ENCODE assay signal across 22 mouse cellular contexts in the genomic region with DNA sequence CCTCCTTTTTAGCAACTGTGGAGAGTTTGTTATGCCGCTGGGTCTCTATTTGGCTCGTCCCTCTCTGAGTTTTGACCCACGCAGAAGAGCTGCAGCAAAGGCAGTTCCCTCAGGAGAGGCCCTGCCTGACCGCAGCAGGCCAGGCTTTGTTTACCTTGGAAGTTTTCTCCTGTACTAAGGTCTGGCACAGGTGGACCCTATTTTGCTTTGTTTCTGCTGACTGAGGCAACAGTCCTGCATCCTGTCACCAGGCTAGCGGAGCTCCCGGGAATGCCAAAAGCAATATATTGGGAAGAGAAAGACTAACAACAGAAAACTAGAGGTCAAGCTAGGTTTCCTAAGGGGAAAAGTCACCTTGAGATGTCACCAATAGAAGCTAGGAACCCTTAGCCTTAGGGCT. TPM values are rescaled to one million over a fixed set of nuclear protein-coding genes. Genes with fewer than 3 reads are reported as not detected.
A peak's percentile ranks its signal among the peaks of the same experiment; 100 is the strongest.
DNase-seq lines count a peak whose midpoint lies in the region; ATAC-seq and TF ChIP-seq lines count a peak whose summit lies in the region.
"Had no signal": no experiment of that assay in that cellular context is flagged by ENCODE, and none has a peak within 500 bp of the region (broad histone marks: within the 10 kb centered on the region; RNA-seq: fewer than 3 reads in every experiment).

No protein-coding gene starts in this region.

- no peak for TF ChIP-seq CTCF in kidney, adult 2 months (conservative IDR thresholded peaks at IDR 0.05; ENCODE audit: insufficient read depth, insufficient read length, low read depth, low read length)

- intact Hi-C loops in heart, postnatal 10 days (cut with DNase I): no loop called here

- DNase-seq in heart, adult 11 months: peak; percentile 98
- DNase-seq in kidney, adult 2 months: peak; percentile 14
- no peak for DNase-seq in kidney, adult 9 months
- peak; percentile 25 to 32 for DNase-seq in heart, postnatal 10 days
- DNase-seq in embryo, embryonic 11 days: no peak
- DNase-seq: adrenal gland, adult 8-10 months; adrenal gland, postnatal 36 days; B cell, adult 2 months; cerebellum, adult 2 months; cerebellum, postnatal 10 days; gastrocnemius, postnatal 10 days; kidney, adult 8-10 months had no signal

- H3K4me3 ChIP-seq in heart, embryonic 12.5 days: no peak overlapping the region
- no peak overlapping the region for H3K4me3 ChIP-seq in kidney, adult 2 months (ENCODE audit: insufficient read depth, low read depth, low read length)
- no peak overlapping the region for H3K4me3 ChIP-seq in heart, embryonic 14.5 days (ENCODE audit: control insufficient read depth in 1 of 2, insufficient read depth in 1 of 2, low read depth in 1 of 2, low read length in 2 of 2)
- H3K4me3 ChIP-seq: embryonic facial prominence, embryonic 12.5 days; forebrain, embryonic 15.5 days; heart, embryonic 13.5 days; hindbrain, embryonic 15.5 days had no signal

- H3K4me1 ChIP-seq in heart, embryonic 12.5 days (replicated peaks): peaks cover 4% of the 10 kb centered on the region; the same call in 1 of the 2 replicates
- no peaks in the 10 kb centered on the region for H3K4me1 ChIP-seq in kidney, adult 2 months (ENCODE audit: control insufficient read depth, insufficient read depth, low read length)
- H3K4me1 ChIP-seq in heart, embryonic 14.5 days (ENCODE audit: control insufficient read depth in 2 of 2, insufficient read depth in 2 of 2, low read length in 2 of 2): peaks cover 0 to 3% of the 10 kb centered on the region in 2 experiments; a peak in 1 of 4 replicates

- H3K36me3 ChIP-seq in heart, embryonic 12.5 days: no peaks in the 10 kb centered on the region
- no peaks in the 10 kb centered on the region for H3K36me3 ChIP-seq in kidney, adult 2 months (ENCODE audit: control insufficient read depth, insufficient read depth, low read length)
- H3K36me3 ChIP-seq in heart, embryonic 14.5 days (ENCODE audit: control insufficient read depth, insufficient read depth, low read length): no peaks in the 10 kb centered on the region
- H3K36me3 ChIP-seq: forebrain, embryonic 15.5 days; G1E; heart, embryonic 13.5 days; hindbrain, embryonic 15.5 days had no signal

- TF ChIP-seq POLR2A in kidney, adult 2 months (IDR thresholded peaks at IDR 0.05; ENCODE audit: low read depth, low read length): no peak

- ATAC-seq in heart, embryonic 12.5 days (ENCODE audit: insufficient number of reproducible peaks, low FRiP score): no peak
- ATAC-seq in heart, embryonic 14.5 days (ENCODE audit: insufficient number of reproducible peaks, insufficient read depth, low FRiP score, low read depth): peak; percentile 47
- ATAC-seq in monocyte, adult 5-6 weeks (replicated peaks; ENCODE audit: insufficient number of reproducible peaks, low FRiP score, low TSS enrichment, poor library complexity, severe bottlenecking): no peak
- ATAC-seq: CD4-positive, CD25-positive, alpha-beta regulatory T cell, adult 4 months; forebrain, embryonic 15.5 days; intestine, embryonic 16.5 days had no signal

- H3K27ac ChIP-seq in heart, embryonic 12.5 days (ENCODE audit: poor library complexity, severe bottlenecking): no peak overlapping the region
- H3K27ac ChIP-seq in kidney, adult 2 months (ENCODE audit: insufficient read depth, low read depth, low read length): no peak overlapping the region
- no peak overlapping the region for H3K27ac ChIP-seq in heart, embryonic 14.5 days (replicated peaks in 1 of 2; ENCODE audit: control insufficient read depth in 1 of 2, insufficient read depth in 1 of 2, low read depth in 2 of 2, low read length in 2 of 2)
- H3K27ac ChIP-seq: forebrain, embryonic 15.5 days; heart, embryonic 13.5 days; hindbrain, embryonic 15.5 days had no signal

- H3K4me2 ChIP-seq in heart, embryonic 12.5 days: no peak overlapping the region
- H3K4me2 ChIP-seq in heart, embryonic 14.5 days (ENCODE audit: low read length): no peak overlapping the region
- H3K4me2 ChIP-seq: embryonic facial prominence, embryonic 12.5 days; forebrain, embryonic 15.5 days; heart, embryonic 13.5 days; hindbrain, embryonic 15.5 days had no signal

- no peaks in the 10 kb centered on the region for H3K9me3 ChIP-seq in heart, embryonic 12.5 days (replicated peaks)
- H3K9me3 ChIP-seq in heart, embryonic 14.5 days (ENCODE audit: control insufficient read depth, low read length): no peaks in the 10 kb centered on the region
- H3K9me3 ChIP-seq: embryonic facial prominence, embryonic 12.5 days; forebrain, embryonic 15.5 days; heart, embryonic 13.5 days; hindbrain, embryonic 15.5 days had no signal

- 0 out of 2 replicates have a peak, but pooled peaks cover 5% of the 10 kb centered on the region for H3K27me3 ChIP-seq in heart, embryonic 12.5 days (replicated peaks)
- no peaks in the 10 kb centered on the region for H3K27me3 ChIP-seq in kidney, adult 2 months (replicated peaks; ENCODE audit: control insufficient read depth, insufficient read depth, low read length)
- H3K27me3 ChIP-seq in heart, embryonic 14.5 days (ENCODE audit: control insufficient read depth, insufficient read depth, low read length): no peaks in the 10 kb centered on the region
- H3K27me3 ChIP-seq: embryonic facial prominence, embryonic 12.5 days; forebrain, embryonic 15.5 days; heart, embryonic 13.5 days; hindbrain, embryonic 15.5 days had no signal

- WGBS in heart, embryonic 12.5 days: 75% methylated on average over 6 of the region's 6 CpGs
- WGBS in kidney, adult 2 months: 77% methylated on average over 6 of the region's 6 CpGs
- 67% methylated on average over 6 of the region's 6 CpGs for WGBS in heart, embryonic 14.5 days

- H3K9ac ChIP-seq in heart, embryonic 12.5 days: no peak overlapping the region
- no peak overlapping the region for H3K9ac ChIP-seq in heart, embryonic 14.5 days (ENCODE audit: low read length)
- H3K9ac ChIP-seq: embryonic facial prominence, embryonic 12.5 days; forebrain, embryonic 15.5 days; heart, embryonic 13.5 days; hindbrain, embryonic 15.5 days had no signal

RNA-seq across cellular contexts. Expression of a gene that starts 29.8 kb away (rescaled TPM):
- 1.6 and 1.9 TPM in 2 replicates for polyA plus RNA-seq in heart, embryonic 12.5 days (2016; fragmentation: Nextera tagmentation; extraction: Ambion mirVana)
- 0.66 and 0.86 TPM in 2 replicates for polyA plus RNA-seq in kidney, adult 2 months (2012; rRNA removed)
- polyA plus RNA-seq in heart, embryonic 14.5 days (2014; fragmentation: Nextera tagmentation; extraction: Ambion mirVana): 3.4 and 4.2 TPM in 2 replicates
- total RNA-seq in heart, postnatal 10 days (2021): 10 to 100 TPM in 1 of 2 experiments, 1 to 10 TPM in 1; 9.8 to 10.8 TPM
- total RNA-seq in monocyte, adult 5-6 weeks (2017): not detected in 3 replicates
- polyA plus RNA-seq: G1E had no signal

Comparison
In these comparisons a context has a peak if more than half of its experiments do, and no peak if none do; other contexts are left out.
1. DNase-seq: peak in heart, adult 11 months (single experiment), kidney, adult 2 months (single experiment) and heart, postnatal 10 days (2 of 2); none in kidney, adult 9 months (single experiment) and embryo, embryonic 11 days (single experiment).